ENCODE assay signal across 11 mouse cellular contexts in the genomic region with DNA sequence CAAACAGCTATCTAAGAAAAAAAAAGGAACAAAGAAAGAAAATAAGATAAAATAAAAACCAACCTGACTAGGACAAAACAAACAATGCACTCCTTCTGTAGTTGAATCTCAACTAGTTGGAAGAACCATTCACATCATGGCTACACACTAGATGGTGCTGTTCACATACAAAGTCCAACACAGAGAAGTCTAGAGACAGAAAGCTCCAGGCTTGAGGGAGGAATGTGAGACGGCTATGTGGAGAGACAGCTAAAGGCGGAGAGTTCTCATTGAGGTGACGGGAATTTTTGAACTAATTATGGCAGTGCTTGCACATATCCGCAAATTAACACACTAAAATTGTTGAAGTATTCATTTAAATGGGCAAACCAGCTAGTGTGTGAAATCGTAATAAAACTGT. TPM values are rescaled to one million over a fixed set of nuclear protein-coding genes. Genes with fewer than 3 reads are reported as not detected.
DNase-seq lines count a peak whose midpoint lies in the region; TF ChIP-seq lines count a peak whose summit lies in the region.
"Had no signal": no experiment of that assay in that cellular context is flagged by ENCODE, and none has a peak within 500 bp of the region (broad histone marks: within the 10 kb centered on the region; RNA-seq: fewer than 3 reads in every experiment).

No protein-coding gene starts in this region.

- no peaks in the 10 kb centered on the region for H3K36me3 ChIP-seq in heart, embryonic 10.5 days
- no peaks in the 10 kb centered on the region for H3K36me3 ChIP-seq in MEL (ENCODE audit: control insufficient read depth in 1 of 2, insufficient read depth in 2 of 2, low read length in 2 of 2)
- H3K36me3 ChIP-seq: embryonic facial prominence, embryonic 12.5 days had no signal

- H3K27ac ChIP-seq in heart, embryonic 10.5 days: no peak overlapping the region
- H3K27ac ChIP-seq in MEL (ENCODE audit: control insufficient read depth, low read depth, low read length): no peak overlapping the region
- H3K27ac ChIP-seq: embryonic facial prominence, embryonic 12.5 days had no signal

- DNase-seq in heart, embryonic 10.5 days (ENCODE audit: low spot score): peak; percentile 58
- no peak for DNase-seq in heart, postnatal 36 days
- peak; percentile 38 for DNase-seq in lung, postnatal 10 days
- no peak for DNase-seq in lung, postnatal 14 days
- peak; percentile 17 for DNase-seq in MEL (ENCODE audit: low read depth, low spot score)
- peak; percentile 41 for DNase-seq in embryo, embryonic 11 days
- no peak for DNase-seq in thymus, postnatal 10 days (ENCODE audit: low spot score in 2 of 2)
- DNase-seq in adrenal gland, adult 8-10 months: no peak
- DNase-seq: cerebellum, adult 2 months; right cerebral cortex, postnatal 25 days had no signal

- 67% methylated on average over 5 of the region's 5 CpGs for WGBS in heart, embryonic 10.5 days

- intact Hi-C loops in heart, postnatal 36 days (cut with DNase I): no loop called here

- TF ChIP-seq POLR2A in MEL (IDR thresholded peaks at IDR 0.05; ENCODE audit: control insufficient read depth in 1 of 2, insufficient read depth in 1 of 2, low read depth in 1 of 2, low read length in 2 of 2, poor library complexity in 1 of 2): no peak

- no peak for TF ChIP-seq EP300 in MEL (IDR thresholded peaks at IDR 0.05; ENCODE audit: low read depth in 1 of 2, low read length in 2 of 2)

- no peaks in the 10 kb centered on the region for H3K9me3 ChIP-seq in heart, embryonic 10.5 days
- H3K9me3 ChIP-seq in MEL (replicated peaks; ENCODE audit: insufficient read depth, low read length): no peaks in the 10 kb centered on the region
- H3K9me3 ChIP-seq: embryonic facial prominence, embryonic 12.5 days had no signal

- no peak overlapping the region for H3K9ac ChIP-seq in MEL (ENCODE audit: control insufficient read depth, low read depth, low read length, poor library complexity, severe bottlenecking)
- H3K9ac ChIP-seq: embryonic facial prominence, embryonic 12.5 days had no signal

- H3K79me2 ChIP-seq in MEL (ENCODE audit: control insufficient read depth, insufficient read depth, low read length, poor library complexity): no peaks in the 10 kb centered on the region

- peak in 1 of 3 experiments; percentile 43; a peak in 2 of 6 replicates for TF ChIP-seq CTCF in MEL (IDR thresholded peaks at IDR 0.05 in 2 of 3, conservative IDR thresholded peaks at IDR 0.05 in 1 of 3; ENCODE audit: control insufficient read depth in 1 of 3, insufficient read depth in 1 of 3, low read depth in 2 of 3, low read length in 3 of 3, poor library complexity in 1 of 3, severe bottlenecking in 1 of 3)

- peak; percentile 13 for TF ChIP-seq RAD21 in MEL (IDR thresholded peaks at IDR 0.05; ENCODE audit: low read depth, low read length)

- H3K4me3 ChIP-seq in heart, embryonic 10.5 days: no peak overlapping the region
- no peak overlapping the region for H3K4me3 ChIP-seq in MEL (ENCODE audit: control insufficient read depth in 1 of 2, insufficient read depth in 1 of 2, low read depth in 2 of 2, low read length in 2 of 2)
- H3K4me3 ChIP-seq: embryonic facial prominence, embryonic 12.5 days had no signal

- H3K27me3 ChIP-seq in heart, embryonic 10.5 days (ENCODE audit: insufficient read depth, poor library complexity, severe bottlenecking): no peaks in the 10 kb centered on the region
- no peaks in the 10 kb centered on the region for H3K27me3 ChIP-seq in MEL (ENCODE audit: control insufficient read depth in 1 of 2, insufficient read depth in 2 of 2, low read length in 2 of 2)
- H3K27me3 ChIP-seq: embryonic facial prominence, embryonic 12.5 days had no signal

- peaks cover 33% of the 10 kb centered on the region for H3K4me1 ChIP-seq in heart, embryonic 10.5 days
- H3K4me1 ChIP-seq in MEL (ENCODE audit: control insufficient read depth in 1 of 2, insufficient read depth in 2 of 2, low read length in 2 of 2): no peaks in the 10 kb centered on the region

TF ChIP-seq in MEL, 35 proteins besides CTCF, POLR2A, EP300 and RAD21:
- TF ChIP-seq RCOR1 (IDR thresholded peaks at IDR 0.05; ENCODE audit: low read depth, low read length) (no peak), SMC3 (IDR thresholded peaks at IDR 0.05; ENCODE audit: low read depth, low read length) (peak; percentile 23), MAX (IDR thresholded peaks at IDR 0.05; ENCODE audit: low read length) (no peak)

RNA-seq across cellular contexts. Expression of gene Cdadc1, which starts 43.7 kb away (rescaled TPM):
- 25.7 and 28.0 TPM in 2 replicates for polyA plus RNA-seq in heart, embryonic 10.5 days (2016; fragmentation: Nextera tagmentation; extraction: Ambion mirVana)
- total RNA-seq in heart, postnatal 36 days (2021): 10 to 100 TPM; 45.0 to 46.5 TPM
- 13.0 and 16.4 TPM in 2 replicates for total RNA-seq in MEL (2012; rRNA removed)
- 10 to 100 TPM in 1 of 2 experiments, not detected in 1; 23.8 TPM for polyA plus RNA-seq in MEL (2012; ENCODE audit: insufficient read depth in 1 of 2, insufficient read length in 2 of 2, low read depth in 1 of 2, low replicate concordance in 2 of 2, missing spikeins in 1 of 2)
- total RNA-seq in adrenal gland, adult 8-10 months (2022): 10 to 100 TPM; 67.8 to 82.0 (median 78.5) TPM

Comparison
In these comparisons a context has a peak if more than half of its experiments do, and no peak if none do; other contexts are left out.
1. DNase-seq: peak in heart, embryonic 10.5 days (single experiment), lung, postnatal 10 days (single experiment), MEL (single experiment) and embryo, embryonic 11 days (single experiment); none in heart, postnatal 36 days (0 of 2), lung, postnatal 14 days (single experiment), thymus, postnatal 10 days (0 of 2) and adrenal gland, adult 8-10 months (single experiment).